Mouse (Mus musculus): ENCODE results near the gene Plxdc1.

The Plxdc1 gene

GRCm38 (mm10) chr11:97985727-97986677 lies at the start of gene Plxdc1:
TSS of gene Plxdc1 (minus strand) at chr11:97986444.
- no peak for DNase-seq

- DNase-seq: peak; percentile 82
These were observed 49.7 kb upstream of the Plxdc1 start for GRCm38 (mm10) chr11:98035977-98036377.

GRCm38 (mm10) chr11:98034840-98035239 lies 48.6 kb upstream of the Plxdc1 start:
- no peak for DNase-seq

DNA sequence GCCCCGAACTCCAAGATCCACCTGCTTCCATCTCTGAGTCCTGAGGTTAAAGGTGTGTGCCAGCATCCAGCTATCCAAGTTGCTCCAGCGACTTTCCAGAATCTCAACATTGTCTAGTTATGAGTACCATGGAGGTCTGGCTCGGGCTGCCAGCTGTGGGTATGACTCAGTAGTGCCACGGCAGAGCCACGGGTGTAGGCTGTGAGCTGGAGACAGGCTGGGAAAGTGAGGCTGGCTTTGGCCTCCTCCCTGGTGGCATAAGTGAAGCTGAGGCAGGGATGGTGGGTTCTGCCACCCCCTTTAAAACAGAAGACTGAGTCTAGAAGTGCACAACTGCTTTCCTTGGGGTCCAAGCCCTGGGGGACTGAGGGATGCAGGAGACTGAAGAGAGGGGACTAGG lies 47.8 kb upstream of the Plxdc1 start:
- DNase-seq: no peak

DNA sequence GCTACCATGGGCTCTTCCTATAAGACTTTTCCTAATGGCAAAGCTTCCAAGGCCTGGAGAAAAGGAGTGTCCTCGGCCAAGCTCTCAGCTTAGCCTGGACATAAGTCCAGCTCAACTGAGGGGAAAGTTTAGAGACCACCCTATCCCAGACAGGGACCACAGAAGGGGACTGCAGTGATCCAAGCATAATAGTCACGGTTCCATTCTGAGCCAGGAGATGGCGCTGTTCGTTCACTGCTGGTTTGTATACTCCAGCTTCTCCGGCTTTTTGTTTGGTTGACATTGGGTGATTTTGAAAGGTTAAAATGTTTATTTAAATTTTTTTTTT lies 45.2 kb upstream of the Plxdc1 start:
- DNase-seq: no peak

- DNase-seq: peak; percentile 11
These were observed 44.6 kb upstream of the Plxdc1 start for GRCm38 (mm10) chr11:98030701-98031442.

- peak; percentile 16 for DNase-seq
These were observed 41.5 kb upstream of the Plxdc1 start for GRCm38 (mm10) chr11:98027785-98028184.

GRCm38 (mm10) chr11:98027297-98027688 lies 41.0 kb upstream of the Plxdc1 start:
- DNase-seq: no peak

GRCm38 (mm10) chr11:98026570-98027296 lies 40.5 kb upstream of the Plxdc1 start, which contains the start of gene Rpl19:
TSS of gene Rpl19 (plus strand) at chr11:98026710.
- peak; percentile 93 for DNase-seq

DNA sequence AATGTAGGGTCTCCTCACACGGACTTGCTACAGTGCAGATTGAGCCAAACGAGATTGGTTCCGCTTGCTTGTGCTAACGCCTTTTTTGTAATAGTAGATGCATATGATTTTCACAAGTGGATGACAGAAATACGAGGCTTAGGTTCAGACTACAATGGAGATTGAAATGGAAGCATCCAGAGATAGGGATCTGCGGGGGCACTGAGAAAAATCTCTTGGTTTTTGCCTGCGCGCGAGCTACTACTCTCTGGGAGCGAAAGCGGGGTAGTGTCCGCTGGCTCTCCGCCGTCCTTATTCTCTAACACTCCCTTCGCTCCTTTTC lies 40.0 kb upstream of the Plxdc1 start:
- DNase-seq: no peak

GRCm38 (mm10) chr11:98024516-98024915 lies 38.3 kb upstream of the Plxdc1 start:
- peak; percentile 42 for DNase-seq

GRCm38 (mm10) chr11:98022555-98023371 lies 36.5 kb upstream of the Plxdc1 start, which contains the start of gene Cacnb1:
TSS of gene Cacnb1 (minus strand) at chr11:98023034.
- DNase-seq: peak; percentile 71

DNA sequence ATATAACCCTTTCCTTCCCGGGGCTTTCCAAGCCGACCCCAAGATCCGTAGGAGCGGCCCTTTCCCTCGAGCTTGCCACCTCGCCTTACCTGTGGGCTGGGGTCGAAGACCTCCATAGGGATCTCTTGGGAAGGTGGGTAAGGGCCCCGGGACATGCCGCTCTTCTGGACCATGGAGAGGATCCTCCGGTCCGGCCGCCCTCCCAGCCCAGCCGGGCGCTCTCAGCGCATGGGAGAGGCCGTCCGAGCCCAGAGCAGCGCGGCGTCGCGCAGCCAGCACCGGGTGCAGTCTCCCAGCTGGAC lies 36.0 kb upstream of the Plxdc1 start:
- no peak for DNase-seq

DNA sequence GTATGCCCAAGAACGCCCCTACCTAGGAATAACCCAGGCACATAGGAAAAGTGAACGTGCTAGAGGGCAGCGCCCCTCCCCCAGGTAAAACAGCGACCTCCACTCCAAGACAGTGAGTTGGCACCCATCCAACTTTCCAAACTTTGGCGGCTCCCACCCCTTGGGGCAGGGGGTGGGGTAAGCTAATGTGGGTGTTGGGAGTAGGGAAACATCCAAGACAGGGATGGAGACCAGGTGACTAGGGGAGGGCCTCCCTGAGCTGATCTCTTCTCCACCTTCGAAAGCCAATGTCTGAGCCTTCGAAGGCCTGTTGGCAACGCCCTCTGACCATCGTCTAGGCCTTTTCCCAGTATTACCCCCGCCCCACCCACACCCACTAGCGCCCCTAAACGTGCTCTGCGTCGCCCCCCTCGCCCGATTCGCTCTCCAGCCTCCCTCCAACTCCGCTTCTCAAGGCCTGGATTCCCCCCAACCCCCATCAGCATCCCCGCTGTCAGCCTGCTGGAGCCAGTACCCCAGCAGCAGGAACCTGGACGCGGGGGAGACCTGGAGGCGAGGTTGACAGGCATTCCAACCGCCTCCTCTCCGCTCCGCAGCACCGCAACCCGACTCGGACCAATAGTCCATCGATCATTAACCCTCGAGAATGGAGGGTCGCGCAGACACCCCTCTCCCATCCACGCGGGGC lies 35.5 kb upstream of the Plxdc1 start:
- peak; percentile 72 for DNase-seq

- DNase-seq: no peak
These were observed 34.9 kb upstream of the Plxdc1 start for GRCm38 (mm10) chr11:98021118-98021517.

DNA sequence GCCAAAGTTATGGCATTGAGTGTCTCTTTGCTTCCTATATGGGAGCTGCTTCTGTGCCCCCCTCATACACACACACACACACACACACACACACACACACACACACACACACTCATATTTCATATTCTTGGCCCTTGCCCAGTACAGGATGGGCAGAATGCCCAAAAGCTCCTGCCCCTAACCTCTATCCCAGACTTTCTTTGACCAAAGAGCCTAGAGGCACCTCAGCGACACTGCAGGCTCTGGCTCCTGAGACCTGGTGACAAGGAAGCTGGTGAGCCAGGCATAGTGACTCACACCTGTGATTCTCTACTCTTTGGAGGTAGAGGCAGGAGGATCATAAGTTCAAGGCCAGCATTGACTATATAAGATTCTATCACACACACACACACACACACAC lies 34.5 kb upstream of the Plxdc1 start:
- DNase-seq: no peak

GRCm38 (mm10) chr11:98019883-98020610 lies 33.8 kb upstream of the Plxdc1 start:
- no peak for DNase-seq

GRCm38 (mm10) chr11:98018858-98019641 lies 32.8 kb upstream of the Plxdc1 start:
- no peak for DNase-seq

DNA sequence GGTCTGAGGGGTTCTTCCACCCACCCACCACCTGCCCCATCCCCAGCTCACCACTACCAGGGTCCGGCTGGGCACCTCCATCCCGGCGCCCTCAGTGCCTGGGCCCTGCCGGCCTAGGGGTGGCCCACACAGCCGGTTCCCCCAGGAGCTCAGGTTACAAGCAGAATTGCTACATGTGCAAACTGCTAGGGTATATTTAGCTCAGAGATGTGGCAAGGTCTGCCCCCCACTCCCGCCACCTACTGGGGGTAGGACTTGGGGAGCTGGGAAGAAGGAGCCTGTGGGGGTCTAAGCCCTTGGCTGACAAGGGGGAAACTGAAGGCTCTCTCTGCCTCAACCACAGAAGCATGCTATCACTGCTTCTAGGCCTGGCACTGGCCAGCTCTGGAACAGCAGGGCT lies 32.0 kb upstream of the Plxdc1 start:
- DNase-seq: no peak

DNA sequence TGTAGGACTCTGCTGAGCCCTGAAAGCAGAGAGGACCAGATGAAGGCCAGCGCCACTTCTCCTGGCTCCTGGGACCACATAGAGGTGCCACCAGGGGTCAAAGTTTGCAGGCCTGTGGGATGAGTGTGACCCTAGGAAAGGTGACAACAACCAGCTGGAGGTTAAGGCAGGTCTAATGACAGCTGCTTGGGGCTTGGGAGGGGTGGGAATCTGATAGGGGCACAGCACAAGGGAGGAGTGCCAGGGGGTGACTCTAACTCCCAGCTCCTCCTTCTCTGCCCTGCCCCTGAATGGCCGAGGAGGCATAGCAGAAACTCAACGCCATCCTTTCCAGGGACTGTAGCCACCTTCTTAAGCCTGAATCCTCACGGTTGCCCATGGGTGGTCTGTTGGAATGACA lies 30.6 kb upstream of the Plxdc1 start:
- DNase-seq: no peak

DNA sequence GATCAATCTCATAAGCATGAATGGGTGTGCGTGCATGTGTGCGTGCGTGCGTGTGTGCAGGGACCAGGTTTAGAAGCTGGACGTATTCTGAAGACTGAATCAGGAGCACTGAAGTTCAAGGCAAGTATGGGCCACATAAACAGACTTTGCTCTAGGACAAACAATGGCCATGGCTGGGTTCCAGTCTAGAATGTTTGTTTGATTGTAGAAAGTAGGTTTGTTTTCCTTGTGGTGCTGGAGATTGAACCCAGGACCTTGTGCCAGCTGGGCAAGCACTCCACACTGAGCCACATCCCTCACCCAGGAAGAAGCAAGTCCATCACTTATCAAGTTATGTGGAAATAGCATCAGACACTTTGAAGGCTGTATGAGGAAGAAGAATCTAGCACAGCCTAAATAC lies 29.9 kb upstream of the Plxdc1 start:
- no peak for DNase-seq
